Mouse (Mus musculus) lung, postnatal 0 days (tissue): ENCODE data around the gene Zfp524.

Experiments used
- CTCF ChIP-seq: IDR thresholded peaks from 2 replicates; pipeline ENCODE4 v1.5.1; 2016; ENCODE audit warnings: antibody characterized with exemption, mild to moderate bottlenecking
- EP300 ChIP-seq: IDR thresholded peaks from 2 replicates; pipeline ENCODE4 v1.6.1; 2016; ENCODE audit warnings: antibody characterized with exemption, mild to moderate bottlenecking, control low read depth

- TF ChIP-seq CTCF: 0 out of 2 replicates have a peak, but pooled peaks have one; percentile 3
- TF ChIP-seq EP300: no peak
Observed at GRCm38 (mm10) chr7:5015118-5016001, 1.1 kb downstream of the Zfp524 start, which contains the start of gene Gm44973.
